Mouse (Mus musculus) midbrain, embryonic 10.5 days (tissue): ENCODE data around the gene Akap13. TPM values are rescaled to one million over a fixed set of nuclear protein-coding genes. Genes with fewer than 3 reads are reported as not detected.

Experiments used
- DNase-seq: peaks from one replicate; pipeline ENCODE4 v3.0.0-alpha.2; 2017; ENCODE audit warnings: low spot score
- H3K27ac ChIP-seq: fragments of 300-500 bp; sonication (generic); replicated peaks from 2 replicates; pipeline ENCODE4 v1.5.1; 2016; ENCODE audit warnings: mild to moderate bottlenecking
- H3K27me3 ChIP-seq: fragments of 300-500 bp; sonication (generic); 2 replicates; pipeline ENCODE4 v1.6.1; 2016; ENCODE audit warnings: low read depth, mild to moderate bottlenecking; ENCODE audit not compliant: poor library complexity, severe bottlenecking
- H3K36me3 ChIP-seq: fragments of 300-500 bp; sonication (generic); 2 replicates; pipeline ENCODE4 v1.6.1; 2016; ENCODE audit warnings: mild to moderate bottlenecking, moderate library complexity
- H3K4me1 ChIP-seq: fragments of 300-500 bp; sonication (generic); 2 replicates; pipeline ENCODE4 v1.6.1; 2016
- H3K4me3 ChIP-seq: fragments of 300-500 bp; sonication (generic); 2 replicates; pipeline ENCODE4 v1.5.1; 2016; ENCODE audit warnings: mild to moderate bottlenecking, moderate library complexity
- H3K9me3 ChIP-seq: fragments of 300-500 bp; sonication (generic); replicated peaks from 2 replicates; pipeline ENCODE4 v1.6.1; 2016; ENCODE audit warnings: mild to moderate bottlenecking
- WGBS: fragments of 180-500 bp; shearing (Covaris S2); methylation state at CpG from one replicate; pipeline ENCODE4 v1.1.7; 2016; 5-methylcytosine and 5-hydroxymethylcytosine counted together
- polyA plus RNA-seq: library from polyadenylated mRNA; unstranded; fragments of >200 nt; fragmentation: Nextera tagmentation; extraction: Ambion mirVana; gene quantifications from 2 replicates; pipeline ENCODE4 v1.2.1, GENCODE M21; 2016

Akap13 gene
- polyA plus RNA-seq, 1 experiment from 2014 or later, result 29.0 TPM

GRCm38 (mm10) chr7:75694777-75695176 lies 239.4 kb downstream of the Akap13 start:
- H3K9me3 ChIP-seq, result no peaks in the 10 kb centered on the region
- no peak overlapping the region for H3K4me3 ChIP-seq
- H3K4me1 ChIP-seq, result no peaks in the 10 kb centered on the region
- DNase-seq, result no peak
- 86% methylated on average over 5 of the region's 5 CpGs for WGBS
- H3K27ac ChIP-seq, result no peak overlapping the region
- no peaks in the 10 kb centered on the region for H3K27me3 ChIP-seq
- peaks cover 31% of the 10 kb centered on the region for H3K36me3 ChIP-seq

- H3K9me3 ChIP-seq, result no peaks in the 10 kb centered on the region
- H3K36me3 ChIP-seq, result peaks cover 64% of the 10 kb centered on the region
- H3K4me3 ChIP-seq, result no peak overlapping the region
- no peaks in the 10 kb centered on the region for H3K4me1 ChIP-seq
- no peak overlapping the region for H3K27ac ChIP-seq
- H3K27me3 ChIP-seq, result no peaks in the 10 kb centered on the region
- WGBS, result 92% methylated on average over 5 of the region's 5 CpGs
- no peak for DNase-seq
These were observed 244.5 kb downstream of the Akap13 start for GRCm38 (mm10) chr7:75699836-75700235.

GRCm38 (mm10) chr7:75700771-75701345 lies 245.5 kb downstream of the Akap13 start:
- 91% methylated on average over 10 of the region's 10 CpGs for WGBS
- Histone ChIP-seq H3K4me1 (no peaks in the 10 kb centered on the region), H3K27me3 (no peaks in the 10 kb centered on the region), H3K27ac (no peak overlapping the region), H3K9me3 (no peaks in the 10 kb centered on the region), H3K36me3 (peaks cover 71% of the 10 kb centered on the region), H3K4me3 (no peak overlapping the region)
- DNase-seq, result no peak

- H3K27me3 ChIP-seq, result no peaks in the 10 kb centered on the region
- DNase-seq, result no peak
- no peak overlapping the region for H3K4me3 ChIP-seq
- 87% methylated on average over 7 of the region's 7 CpGs for WGBS
- H3K27ac ChIP-seq, result no peak overlapping the region
- H3K9me3 ChIP-seq, result no peaks in the 10 kb centered on the region
- peaks cover 71% of the 10 kb centered on the region for H3K36me3 ChIP-seq
- no peaks in the 10 kb centered on the region for H3K4me1 ChIP-seq
These were observed 246.4 kb downstream of the Akap13 start for GRCm38 (mm10) chr7:75701761-75702160.

GRCm38 (mm10) chr7:75702368-75702767 lies 247.0 kb downstream of the Akap13 start:
- Histone ChIP-seq H3K27me3 (no peaks in the 10 kb centered on the region), H3K9me3 (no peaks in the 10 kb centered on the region), H3K4me1 (no peaks in the 10 kb centered on the region), H3K27ac (no peak overlapping the region), H3K4me3 (no peak overlapping the region), H3K36me3 (peaks cover 74% of the 10 kb centered on the region)
- WGBS, result 92% methylated on average over 3 of the region's 3 CpGs
- no peak for DNase-seq

- Histone ChIP-seq H3K27ac (no peak overlapping the region), H3K4me3 (no peak overlapping the region), H3K36me3 (peaks cover 71% of the 10 kb centered on the region), H3K9me3 (no peaks in the 10 kb centered on the region), H3K27me3 (no peaks in the 10 kb centered on the region), H3K4me1 (no peaks in the 10 kb centered on the region)
- DNase-seq, result no peak
- 87% methylated on average over 3 of the region's 3 CpGs for WGBS
These were observed 247.8 kb downstream of the Akap13 start for GRCm38 (mm10) chr7:75702966-75703645.

GRCm38 (mm10) chr7:75704862-75705261 lies 249.5 kb downstream of the Akap13 start:
- DNase-seq, result no peak
- WGBS, result 96% methylated on average over 6 of the region's 6 CpGs
- Histone ChIP-seq H3K27me3 (no peaks in the 10 kb centered on the region), H3K9me3 (no peaks in the 10 kb centered on the region), H3K27ac (no peak overlapping the region), H3K36me3 (peaks cover 65% of the 10 kb centered on the region), H3K4me1 (no peaks in the 10 kb centered on the region), H3K4me3 (no peak overlapping the region)

- H3K4me3 ChIP-seq, result no peak overlapping the region
- peaks cover 27% of the 10 kb centered on the region for H3K36me3 ChIP-seq
- H3K27ac ChIP-seq, result no peak overlapping the region
- no peaks in the 10 kb centered on the region for H3K27me3 ChIP-seq
- DNase-seq, result no peak
- H3K4me1 ChIP-seq, result no peaks in the 10 kb centered on the region
- H3K9me3 ChIP-seq, result no peaks in the 10 kb centered on the region
- 92% methylated on average over 4 of the region's 4 CpGs for whole genome bisulfite sequencing
These were observed 254.6 kb downstream of the Akap13 start for GRCm38 (mm10) chr7:75709936-75710335.

- no peak for DNase-seq
- Histone ChIP-seq H3K4me3 (no peak overlapping the region), H3K36me3 (peaks cover 21% of the 10 kb centered on the region), H3K9me3 (no peaks in the 10 kb centered on the region), H3K27me3 (no peaks in the 10 kb centered on the region), H3K4me1 (no peaks in the 10 kb centered on the region), H3K27ac (no peak overlapping the region)
- WGBS, result 95% methylated on average over 6 of the region's 6 CpGs
These were observed 255.6 kb downstream of the Akap13 start for GRCm38 (mm10) chr7:75710920-75711319.

- Histone ChIP-seq H3K9me3 (no peaks in the 10 kb centered on the region), H3K27me3 (no peaks in the 10 kb centered on the region), H3K4me3 (no peak overlapping the region), H3K36me3 (peaks cover 16% of the 10 kb centered on the region), H3K4me1 (no peaks in the 10 kb centered on the region), H3K27ac (no peak overlapping the region)
- DNase-seq, result no peak
- WGBS, result 88% methylated on average over 2 of the region's 2 CpGs
These were observed 256.1 kb downstream of the Akap13 start for GRCm38 (mm10) chr7:75711436-75711835.

- Histone ChIP-seq H3K4me3 (no peak overlapping the region), H3K27ac (no peak overlapping the region), H3K27me3 (no peaks in the 10 kb centered on the region), H3K36me3 (peaks cover 6% of the 10 kb centered on the region; the same call in 1 of the 2 replicates), H3K4me1 (no peaks in the 10 kb centered on the region), H3K9me3 (no peaks in the 10 kb centered on the region)
- WGBS, result 73% methylated on average over 2 of the region's 2 CpGs
- DNase-seq, result no peak
These were observed 257.5 kb downstream of the Akap13 start for GRCm38 (mm10) chr7:75712808-75713207.

- Histone ChIP-seq H3K4me1 (no peaks in the 10 kb centered on the region), H3K4me3 (no peak overlapping the region), H3K9me3 (no peaks in the 10 kb centered on the region), H3K36me3 (peaks cover 3% of the 10 kb centered on the region; the same call in 1 of the 2 replicates), H3K27ac (no peak overlapping the region), H3K27me3 (no peaks in the 10 kb centered on the region)
- DNase-seq, result no peak
- 91% methylated on average over 5 of the region's 5 CpGs for WGBS
These were observed 258.6 kb downstream of the Akap13 start for GRCm38 (mm10) chr7:75713959-75714358.

GRCm38 (mm10) chr7:75715026-75715425 lies 259.7 kb downstream of the Akap13 start:
- no peaks in the 10 kb centered on the region for H3K4me1 ChIP-seq
- peaks cover 5% of the 10 kb centered on the region for H3K36me3 ChIP-seq
- H3K27ac ChIP-seq, result no peak overlapping the region
- no peaks in the 10 kb centered on the region for H3K9me3 ChIP-seq
- H3K4me3 ChIP-seq, result no peak overlapping the region
- WGBS, result 96% methylated on average over 4 of the region's 4 CpGs
- no peaks in the 10 kb centered on the region for H3K27me3 ChIP-seq
- no peak for DNase-seq
